Mouse (Mus musculus): ENCODE results near the gene Nle1.
"Not testable (repeated sequence)": the region's sequence is repeated elsewhere in the genome, so short reads cannot be mapped to it uniquely, and the experiment has no call there.

Gene Nle1

GRCm38 (mm10) chr11:82907651-82908607 lies at the start of gene Nle1:
TSS of gene Nle1 (minus strand) at chr11:82908411.
- peak; percentile 87 for DNase-seq

GRCm38 (mm10) chr11:82956925-82957324 lies 48.7 kb upstream of the Nle1 start:
- DNase-seq: no peak

- no peak for DNase-seq
Observed at GRCm38 (mm10) chr11:82954631-82955030, 46.4 kb upstream of the Nle1 start.

- DNase-seq: no peak
Observed at GRCm38 (mm10) chr11:82952612-82953542, 44.7 kb upstream of the Nle1 start.

- DNase-seq: no peak
Observed at GRCm38 (mm10) chr11:82951865-82952611, 43.8 kb upstream of the Nle1 start.

- no peak for DNase-seq
Observed at GRCm38 (mm10) chr11:82950736-82951481, 42.7 kb upstream of the Nle1 start, which contains the start of gene Slfn5. TSS of gene Slfn5 (plus strand) at chr11:82951349.

GRCm38 (mm10) chr11:82949036-82949435 lies 40.8 kb upstream of the Nle1 start:
- DNase-seq: no peak

- no peak for DNase-seq
Observed at GRCm38 (mm10) chr11:82947457-82947856, 39.2 kb upstream of the Nle1 start.

- no peak for DNase-seq
Observed at GRCm38 (mm10) chr11:82945636-82946035, 37.4 kb upstream of the Nle1 start.

- DNase-seq: no peak
Observed at GRCm38 (mm10) chr11:82943336-82943735, 35.1 kb upstream of the Nle1 start.

GRCm38 (mm10) chr11:82933186-82933585 lies 25.0 kb upstream of the Nle1 start:
- DNase-seq: no peak

GRCm38 (mm10) chr11:82931671-82932450 lies 23.6 kb upstream of the Nle1 start:
- DNase-seq: not testable (repeated sequence)

- not testable (repeated sequence) for DNase-seq
Observed at GRCm38 (mm10) chr11:82931161-82931560, 22.9 kb upstream of the Nle1 start.

GRCm38 (mm10) chr11:82930391-82930955 lies 22.3 kb upstream of the Nle1 start:
- not testable (repeated sequence) for DNase-seq

- no peak for DNase-seq
Observed at GRCm38 (mm10) chr11:82929633-82929950, 21.4 kb upstream of the Nle1 start.

GRCm38 (mm10) chr11:82928897-82929632 lies 20.9 kb upstream of the Nle1 start:
- DNase-seq: no peak

- not testable (repeated sequence) for DNase-seq
Observed at GRCm38 (mm10) chr11:82923910-82924309, 15.7 kb upstream of the Nle1 start.

- DNase-seq: no peak
Observed at GRCm38 (mm10) chr11:82921691-82922090, 13.5 kb upstream of the Nle1 start.

GRCm38 (mm10) chr11:82920768-82921167 lies 12.6 kb upstream of the Nle1 start:
- no peak for DNase-seq
